Mouse (Mus musculus): Measurements from ENCODE around the gene Slc36a3. TPM values are rescaled to one million over a fixed set of nuclear protein-coding genes. Genes with fewer than 3 reads are reported as not detected.

Gene Slc36a3
- polyA plus RNA-seq, 1 experiment from 2014 or later: not detected

DNA sequence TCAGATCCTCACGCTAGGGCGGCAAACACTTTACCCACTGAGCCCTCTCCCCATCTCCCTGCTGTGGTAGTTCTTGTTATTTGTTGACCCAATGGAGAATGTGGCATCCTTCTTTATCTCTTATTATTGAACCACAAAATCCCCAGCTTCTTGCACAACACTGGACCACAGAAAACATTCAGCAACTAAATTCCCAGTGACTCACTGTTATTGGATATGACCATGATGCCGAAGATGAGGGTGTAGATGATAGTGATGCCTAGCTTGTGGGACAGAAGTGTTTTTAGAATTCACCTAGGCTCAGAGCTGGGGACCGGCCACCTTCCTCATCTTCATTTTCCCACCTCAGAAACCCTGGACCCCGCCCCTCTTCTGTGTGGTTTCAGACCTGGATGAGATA, 16.6 kb downstream of the Slc36a3 start:
- no peak for ATAC-seq
- WGBS: 92% methylated on average over 5 of the region's 5 CpGs

DNA sequence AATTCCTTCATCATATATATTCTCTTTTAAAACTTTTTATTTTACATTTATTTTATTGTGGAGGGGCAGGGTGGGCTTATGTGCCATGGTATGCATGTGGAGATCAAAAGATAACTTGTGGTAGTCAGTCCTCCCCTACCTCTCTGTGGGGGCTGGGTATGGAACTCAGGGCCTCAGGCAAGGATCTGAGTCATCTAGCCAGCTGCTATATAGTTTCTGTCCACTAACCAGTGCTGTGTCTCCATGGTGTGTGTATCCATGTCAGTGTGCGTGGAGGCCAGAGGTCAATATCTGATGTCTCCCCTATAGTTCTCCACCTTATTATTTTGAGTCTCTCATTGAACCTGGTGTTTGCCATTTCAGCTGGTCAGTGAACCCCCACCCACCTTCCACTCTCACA, 17.1 kb downstream of the Slc36a3 start:
- Histone ChIP-seq H3K4me1 (ENCODE audit: control insufficient read depth, insufficient read depth, low read length) (no peaks in the 10 kb centered on the region), H3K4me3 (ENCODE audit: low read depth, low read length) (no peak overlapping the region), H3K36me3 (ENCODE audit: control insufficient read depth, insufficient read depth, low read length) (no peaks in the 10 kb centered on the region), H3K9me3 (replicated peaks; ENCODE audit: control insufficient read depth, low read length, poor library complexity, severe bottlenecking) (no peaks in the 10 kb centered on the region), H3K4me2 (ENCODE audit: low read length) (no peak overlapping the region), H3K27ac (ENCODE audit: low read length) (no peak overlapping the region), H3K27me3 (ENCODE audit: control insufficient read depth, insufficient read depth, low read depth, low read length) (no peaks in the 10 kb centered on the region), H3K9ac (ENCODE audit: low read depth, low read length) (no peak overlapping the region)
- ATAC-seq: no peak
- 100% methylated on average over 1 of the region's 1 CpGs for WGBS

More for the DNA sequence above, 16.6 kb downstream of the Slc36a3 start:
- no peaks in the 10 kb centered on the region for H3K9me3 ChIP-seq (replicated peaks; ENCODE audit: control insufficient read depth, low read length, poor library complexity, severe bottlenecking)
- H3K27ac ChIP-seq (ENCODE audit: low read length): no peak overlapping the region
- no peaks in the 10 kb centered on the region for H3K27me3 ChIP-seq (ENCODE audit: control insufficient read depth, insufficient read depth, low read depth, low read length)
- H3K4me2 ChIP-seq (ENCODE audit: low read length): no peak overlapping the region
- no peak overlapping the region for H3K9ac ChIP-seq (ENCODE audit: low read depth, low read length)
- no peaks in the 10 kb centered on the region for H3K36me3 ChIP-seq (ENCODE audit: control insufficient read depth, insufficient read depth, low read length)
- H3K4me1 ChIP-seq (ENCODE audit: control insufficient read depth, insufficient read depth, low read length): no peaks in the 10 kb centered on the region
- H3K4me3 ChIP-seq (ENCODE audit: low read depth, low read length): no peak overlapping the region

DNA sequence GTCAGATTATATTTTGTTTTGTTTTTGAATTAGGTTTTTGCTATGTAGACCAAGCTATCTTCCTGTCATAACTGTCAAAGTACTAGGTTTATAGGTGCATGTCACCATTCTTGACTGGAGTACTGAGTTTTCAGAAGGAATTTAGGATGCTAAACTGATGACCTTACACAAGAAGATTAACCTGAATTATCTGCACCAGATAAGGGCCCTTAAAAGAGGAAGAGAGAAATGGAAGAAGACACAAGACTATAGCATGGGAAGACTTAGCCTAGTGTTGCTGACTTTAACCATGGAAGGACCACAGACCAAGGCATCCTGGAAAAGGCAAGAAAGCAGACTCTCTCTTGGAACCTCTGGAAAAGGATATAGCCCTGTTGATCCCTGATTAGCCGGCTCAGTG, 18.3 kb downstream of the Slc36a3 start:
- no peak overlapping the region for H3K27ac ChIP-seq (ENCODE audit: low read length)
- no peaks in the 10 kb centered on the region for H3K4me1 ChIP-seq (ENCODE audit: control insufficient read depth, insufficient read depth, low read length)
- H3K36me3 ChIP-seq (ENCODE audit: control insufficient read depth, insufficient read depth, low read length): no peaks in the 10 kb centered on the region
- no peak for ATAC-seq
- 96% methylated on average over 1 of the region's 1 CpGs for WGBS
- H3K4me2 ChIP-seq (ENCODE audit: low read length): no peak overlapping the region
- no peak overlapping the region for H3K4me3 ChIP-seq (ENCODE audit: low read depth, low read length)
- H3K9ac ChIP-seq (ENCODE audit: low read depth, low read length): no peak overlapping the region
- H3K27me3 ChIP-seq (ENCODE audit: control insufficient read depth, insufficient read depth, low read depth, low read length): no peaks in the 10 kb centered on the region
- H3K9me3 ChIP-seq (replicated peaks; ENCODE audit: control insufficient read depth, low read length, poor library complexity, severe bottlenecking): no peaks in the 10 kb centered on the region

- no peak for ATAC-seq
- H3K4me3 ChIP-seq (ENCODE audit: low read depth, low read length): no peak overlapping the region
- no peaks in the 10 kb centered on the region for H3K36me3 ChIP-seq (ENCODE audit: control insufficient read depth, insufficient read depth, low read length)
- H3K4me2 ChIP-seq (ENCODE audit: low read length): no peak overlapping the region
- no peaks in the 10 kb centered on the region for H3K9me3 ChIP-seq (replicated peaks; ENCODE audit: control insufficient read depth, low read length, poor library complexity, severe bottlenecking)
- no peak overlapping the region for H3K27ac ChIP-seq (ENCODE audit: low read length)
- WGBS: 93% methylated on average over 1 of the region's 1 CpGs
- no peaks in the 10 kb centered on the region for H3K27me3 ChIP-seq (ENCODE audit: control insufficient read depth, insufficient read depth, low read depth, low read length)
- no peak overlapping the region for H3K9ac ChIP-seq (ENCODE audit: low read depth, low read length)
- H3K4me1 ChIP-seq (ENCODE audit: control insufficient read depth, insufficient read depth, low read length): no peaks in the 10 kb centered on the region
Measured at GRCm38 (mm10) chr11:55131946-55132345, 19.6 kb downstream of the Slc36a3 start.

DNA sequence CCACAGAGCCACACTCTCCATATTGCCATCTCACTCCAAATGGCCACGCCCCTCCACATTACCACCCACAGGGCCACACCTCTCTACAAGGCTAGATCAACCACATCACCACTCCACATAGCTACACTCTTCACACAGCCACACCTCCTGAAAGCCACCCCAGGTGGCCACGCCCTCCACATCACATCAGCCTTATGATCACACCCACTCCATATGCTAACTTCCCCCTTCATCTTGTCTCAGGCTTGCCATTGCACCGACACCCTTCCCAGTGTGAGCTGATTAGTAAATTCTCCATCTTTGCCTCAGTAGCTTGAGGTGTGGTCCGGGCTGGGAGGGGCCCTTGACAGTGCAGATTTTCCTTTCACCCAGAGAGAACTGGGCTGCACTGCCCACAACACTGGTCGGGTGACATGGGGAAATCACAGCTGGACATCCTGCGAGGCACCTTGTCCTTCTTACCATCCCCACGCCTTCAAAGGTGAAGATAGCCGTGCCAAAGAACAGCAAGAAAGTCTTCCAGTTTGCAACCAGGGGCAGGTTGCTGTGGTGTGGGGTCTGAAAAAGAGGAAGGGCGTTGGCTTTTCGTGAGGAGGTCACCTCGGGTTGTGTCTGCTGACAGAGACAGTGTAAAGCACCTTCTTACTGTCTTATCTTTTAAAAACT, 20.3 kb downstream of the Slc36a3 start:
- Histone ChIP-seq H3K27ac (ENCODE audit: low read length) (no peak overlapping the region), H3K9me3 (replicated peaks; ENCODE audit: control insufficient read depth, low read length, poor library complexity, severe bottlenecking) (no peaks in the 10 kb centered on the region), H3K27me3 (ENCODE audit: control insufficient read depth, insufficient read depth, low read depth, low read length) (no peaks in the 10 kb centered on the region), H3K4me3 (ENCODE audit: low read depth, low read length) (no peak overlapping the region), H3K9ac (ENCODE audit: low read depth, low read length) (no peak overlapping the region), H3K36me3 (ENCODE audit: control insufficient read depth, insufficient read depth, low read length) (no peaks in the 10 kb centered on the region), H3K4me1 (ENCODE audit: control insufficient read depth, insufficient read depth, low read length) (no peaks in the 10 kb centered on the region), H3K4me2 (ENCODE audit: low read length) (no peak overlapping the region)
- no peak for ATAC-seq
- 89% methylated on average over 11 of the region's 11 CpGs for WGBS

GRCm38 (mm10) chr11:55128411-55128810, 23.1 kb downstream of the Slc36a3 start:
- no peak overlapping the region for H3K4me2 ChIP-seq (ENCODE audit: low read length)
- H3K9ac ChIP-seq (ENCODE audit: low read depth, low read length): no peak overlapping the region
- no peak for ATAC-seq
- H3K9me3 ChIP-seq (replicated peaks; ENCODE audit: control insufficient read depth, low read length, poor library complexity, severe bottlenecking): no peaks in the 10 kb centered on the region
- no peaks in the 10 kb centered on the region for H3K4me1 ChIP-seq (ENCODE audit: control insufficient read depth, insufficient read depth, low read length)
- no peaks in the 10 kb centered on the region for H3K27me3 ChIP-seq (ENCODE audit: control insufficient read depth, insufficient read depth, low read depth, low read length)
- H3K4me3 ChIP-seq (ENCODE audit: low read depth, low read length): no peak overlapping the region
- no peak overlapping the region for H3K27ac ChIP-seq (ENCODE audit: low read length)
- no peaks in the 10 kb centered on the region for H3K36me3 ChIP-seq (ENCODE audit: control insufficient read depth, insufficient read depth, low read length)
- WGBS: 76% methylated on average over 3 of the region's 3 CpGs

GRCm38 (mm10) chr11:55127937-55128336, 23.6 kb downstream of the Slc36a3 start:
- Histone ChIP-seq H3K27me3 (ENCODE audit: control insufficient read depth, insufficient read depth, low read depth, low read length) (no peaks in the 10 kb centered on the region), H3K9me3 (replicated peaks; ENCODE audit: control insufficient read depth, low read length, poor library complexity, severe bottlenecking) (no peaks in the 10 kb centered on the region), H3K4me3 (ENCODE audit: low read depth, low read length) (no peak overlapping the region), H3K36me3 (ENCODE audit: control insufficient read depth, insufficient read depth, low read length) (no peaks in the 10 kb centered on the region), H3K27ac (ENCODE audit: low read length) (no peak overlapping the region), H3K9ac (ENCODE audit: low read depth, low read length) (no peak overlapping the region), H3K4me2 (ENCODE audit: low read length) (no peak overlapping the region), H3K4me1 (ENCODE audit: control insufficient read depth, insufficient read depth, low read length) (no peaks in the 10 kb centered on the region)
- WGBS: 67% methylated on average over 6 of the region's 6 CpGs
- ATAC-seq: no peak

DNA sequence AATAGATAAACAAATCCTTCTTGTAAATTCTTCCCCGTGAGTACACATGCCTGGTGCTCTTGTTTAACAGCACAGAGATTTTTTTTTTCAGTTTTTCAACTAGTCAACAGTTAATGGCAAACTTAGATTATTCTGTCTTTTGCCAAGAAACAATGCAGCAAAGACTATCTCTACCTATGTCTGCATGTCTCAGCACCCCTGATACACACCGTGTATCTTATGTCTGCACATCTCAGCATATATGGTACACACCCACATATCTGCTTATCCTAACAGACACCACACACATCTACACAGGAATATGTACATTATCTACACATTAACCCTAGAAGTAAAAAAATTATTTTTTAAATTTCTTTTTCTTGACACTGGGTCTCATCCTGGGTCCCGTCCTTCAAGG, 24.8 kb downstream of the Slc36a3 start:
- no peak overlapping the region for H3K27ac ChIP-seq (ENCODE audit: low read length)
- no peak overlapping the region for H3K4me3 ChIP-seq (ENCODE audit: low read depth, low read length)
- no peak for ATAC-seq
- H3K36me3 ChIP-seq (ENCODE audit: control insufficient read depth, insufficient read depth, low read length): no peaks in the 10 kb centered on the region
- H3K27me3 ChIP-seq (ENCODE audit: control insufficient read depth, insufficient read depth, low read depth, low read length): no peaks in the 10 kb centered on the region
- no peak overlapping the region for H3K4me2 ChIP-seq (ENCODE audit: low read length)
- no peaks in the 10 kb centered on the region for H3K9me3 ChIP-seq (replicated peaks; ENCODE audit: control insufficient read depth, low read length, poor library complexity, severe bottlenecking)
- WGBS: 85% methylated on average over 3 of the region's 3 CpGs
- no peak overlapping the region for H3K9ac ChIP-seq (ENCODE audit: low read depth, low read length)
- H3K4me1 ChIP-seq (ENCODE audit: control insufficient read depth, insufficient read depth, low read length): no peaks in the 10 kb centered on the region

- H3K4me3 ChIP-seq (ENCODE audit: low read depth, low read length): no peak overlapping the region
- peak overlapping the region; percentile 69 for H3K27ac ChIP-seq (ENCODE audit: low read length)
- peaks cover 2% of the 10 kb centered on the region; the same call in 1 of the 2 replicates for H3K4me1 ChIP-seq (ENCODE audit: control insufficient read depth, insufficient read depth, low read length)
- H3K27me3 ChIP-seq (ENCODE audit: control insufficient read depth, insufficient read depth, low read depth, low read length): no peaks in the 10 kb centered on the region
- no peak for ATAC-seq
- no peaks in the 10 kb centered on the region for H3K36me3 ChIP-seq (ENCODE audit: control insufficient read depth, insufficient read depth, low read length)
- H3K9ac ChIP-seq (ENCODE audit: low read depth, low read length): no peak overlapping the region
- no peak overlapping the region for H3K4me2 ChIP-seq (ENCODE audit: low read length)
- 93% methylated on average over 1 of the region's 1 CpGs for WGBS
- H3K9me3 ChIP-seq (replicated peaks; ENCODE audit: control insufficient read depth, low read length, poor library complexity, severe bottlenecking): no peaks in the 10 kb centered on the region
Measured at GRCm38 (mm10) chr11:55121430-55121829, 30.1 kb downstream of the Slc36a3 start.

Measured in midbrain, embryonic 16.5 days (tissue).